Mouse (Mus musculus): ENCODE data around the gene Fam76a.

DNA sequence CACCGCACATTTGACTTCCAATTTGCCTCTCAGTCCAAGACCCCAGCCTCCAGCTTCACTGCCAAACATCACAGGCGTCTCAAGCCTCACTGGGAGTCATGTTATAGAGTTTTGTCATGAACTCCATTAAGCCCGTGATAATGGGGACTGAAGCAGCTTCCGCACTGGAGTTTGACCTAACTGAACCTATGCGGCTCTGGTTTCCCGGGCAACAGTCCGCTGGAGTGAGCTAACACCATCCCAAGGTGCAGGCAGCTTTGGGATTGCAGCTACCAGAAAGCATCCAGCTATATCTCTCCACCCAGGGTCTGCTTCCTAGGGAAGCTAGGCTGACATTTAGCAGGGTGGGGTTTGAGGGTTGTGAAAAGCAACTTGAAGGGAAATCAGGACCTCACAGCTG lies 12.3 kb upstream of the Fam76a start:
- TF ChIP-seq CTCF (IDR thresholded peaks at IDR 0.05; ENCODE audit: extremely low read depth, insufficient read depth, low read length), result no peak
- TF ChIP-seq POLR2A (IDR thresholded peaks at IDR 0.05; ENCODE audit: extremely low read depth, insufficient read depth, low read length), result no peak

Measured in cortical plate, adult 2 months (tissue).